Mouse (Mus musculus) ES-Bruce4 (cell line): ENCODE measurements around the gene Ghrh.

Experiments used
- CTCF ChIP-seq: IDR thresholded peaks from one replicate; pipeline ENCODE4 v1.8.1; 2011; ENCODE audit warnings: low read depth, low read length
- POLR2A ChIP-seq: IDR thresholded peaks from one replicate; pipeline ENCODE4 v1.8.1; 2011; ENCODE audit warnings: low read length; ENCODE audit not compliant: insufficient read depth

GRCm38 (mm10) chr2:157384836-157385235, 37.5 kb upstream of the Ghrh start:
- no peak for TF ChIP-seq CTCF
- TF ChIP-seq POLR2A, result no peak
